Mouse (Mus musculus): Measurements from ENCODE around the gene Rnf167. TPM values are rescaled to one million over a fixed set of nuclear protein-coding genes. Genes with fewer than 3 reads are reported as not detected.

Gene Rnf167
- polyA plus RNA-seq, 1 experiment from 2014 or later, result 101 TPM

DNA sequence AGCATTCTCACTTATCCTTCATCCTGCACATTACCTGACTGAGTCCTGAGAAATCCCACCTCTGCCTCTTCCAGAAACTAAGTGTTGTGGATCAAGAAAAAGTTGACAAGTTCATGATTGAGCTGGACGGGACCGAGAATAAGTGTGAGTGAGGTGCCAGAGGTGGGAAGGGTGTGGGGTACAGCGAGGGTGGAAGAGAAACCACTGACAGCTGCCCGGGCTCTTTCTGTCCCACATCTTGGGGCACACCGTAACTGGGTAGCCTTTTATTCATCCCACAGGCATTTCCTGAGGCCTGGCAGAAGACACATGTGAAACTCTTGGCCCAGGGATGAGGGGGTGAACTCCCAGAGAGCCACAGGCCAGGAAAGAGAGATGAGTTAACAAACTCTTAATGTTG, 11.5 kb downstream of the Rnf167 start:
- WGBS, result 91% methylated on average over 5 of the region's 5 CpGs
- no peak overlapping the region for H3K9ac ChIP-seq

DNA sequence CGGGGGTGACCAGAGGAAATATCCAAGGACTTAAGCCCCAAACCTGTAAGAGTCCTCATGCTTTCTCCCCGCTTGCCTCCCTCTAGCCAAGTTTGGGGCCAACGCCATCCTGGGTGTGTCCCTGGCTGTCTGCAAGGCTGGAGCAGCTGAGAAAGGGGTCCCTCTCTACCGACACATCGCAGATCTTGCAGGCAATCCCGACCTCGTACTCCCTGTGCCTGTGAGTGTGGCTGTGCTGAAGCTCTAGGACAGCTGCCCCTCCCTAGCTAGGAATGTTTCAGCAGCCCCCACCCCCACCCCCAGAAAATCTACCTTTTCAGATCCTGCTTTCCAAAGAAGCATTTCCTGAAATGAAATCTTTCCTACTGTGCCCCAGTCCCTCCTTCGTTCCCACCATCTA, 11.9 kb downstream of the Rnf167 start:
- Histone ChIP-seq H3K27ac (no peak overlapping the region), H3K4me2 (replicated peaks) (no peak overlapping the region), H3K9me3 (no peaks in the 10 kb centered on the region), H3K9ac (no peak overlapping the region), H3K36me3 (peaks cover 28% of the 10 kb centered on the region), H3K4me3 (no peak overlapping the region), H3K4me1 (peaks cover 19% of the 10 kb centered on the region), H3K27me3 (replicated peaks) (no peaks in the 10 kb centered on the region)
- ATAC-seq (ENCODE audit: low FRiP score, low read depth), result no peak
- WGBS, result 82% methylated on average over 8 of the region's 8 CpGs

More for the DNA sequence above, 11.5 kb downstream of the Rnf167 start:
- Histone ChIP-seq H3K36me3 (peaks cover 24% of the 10 kb centered on the region), H3K27ac (no peak overlapping the region), H3K4me3 (no peak overlapping the region), H3K27me3 (replicated peaks) (no peaks in the 10 kb centered on the region), H3K9me3 (no peaks in the 10 kb centered on the region), H3K4me2 (replicated peaks) (no peak overlapping the region), H3K4me1 (peaks cover 19% of the 10 kb centered on the region)
- ATAC-seq (ENCODE audit: low FRiP score, low read depth), result no peak

DNA sequence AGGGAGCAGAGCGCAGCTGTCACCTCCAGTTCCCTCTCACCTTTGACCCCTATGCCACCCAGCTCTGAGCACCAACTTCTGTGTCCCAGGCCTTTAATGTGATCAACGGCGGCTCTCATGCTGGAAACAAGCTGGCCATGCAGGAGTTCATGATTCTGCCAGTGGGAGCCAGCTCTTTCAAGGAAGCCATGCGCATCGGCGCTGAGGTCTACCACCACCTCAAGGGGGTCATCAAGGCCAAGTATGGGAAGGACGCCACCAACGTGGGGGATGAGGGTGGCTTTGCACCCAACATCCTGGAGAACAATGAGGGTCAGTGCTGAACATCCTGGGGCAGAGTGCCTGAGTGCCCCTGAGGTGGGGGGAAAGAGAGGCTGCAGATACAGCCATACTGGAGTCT, 13.5 kb downstream of the Rnf167 start:
- Histone ChIP-seq H3K36me3 (peaks cover 42% of the 10 kb centered on the region), H3K4me1 (peaks cover 15% of the 10 kb centered on the region), H3K27me3 (replicated peaks) (no peaks in the 10 kb centered on the region), H3K27ac (no peak overlapping the region), H3K9ac (no peak overlapping the region), H3K4me2 (replicated peaks) (no peak overlapping the region), H3K9me3 (no peaks in the 10 kb centered on the region), H3K4me3 (no peak overlapping the region)
- no peak for ATAC-seq (ENCODE audit: low FRiP score, low read depth)
- 91% methylated on average over 8 of the region's 8 CpGs for WGBS

DNA sequence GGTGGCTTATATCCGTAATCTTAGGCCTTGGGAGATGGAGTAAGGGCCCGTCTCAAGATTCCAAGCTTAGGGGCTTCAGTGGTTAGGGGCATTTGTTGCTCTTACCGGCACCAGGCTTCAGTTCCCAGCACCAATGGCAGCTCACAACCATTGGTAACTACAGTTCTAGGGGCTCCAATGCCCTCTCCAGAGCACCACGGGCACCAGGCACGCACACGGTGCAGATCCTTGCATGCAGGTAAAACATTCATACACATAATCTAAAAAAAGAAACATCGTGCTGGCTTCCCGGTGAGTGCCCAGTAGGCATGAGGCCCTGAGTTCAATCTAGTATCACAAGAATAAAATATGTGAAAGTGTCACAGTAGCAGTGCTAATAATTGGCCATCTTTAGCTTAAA, 16.1 kb downstream of the Rnf167 start:
- Histone ChIP-seq H3K9me3 (no peaks in the 10 kb centered on the region), H3K36me3 (peaks cover 56% of the 10 kb centered on the region), H3K4me2 (replicated peaks) (no peak overlapping the region), H3K9ac (no peak overlapping the region), H3K27ac (no peak overlapping the region), H3K27me3 (replicated peaks) (no peaks in the 10 kb centered on the region), H3K4me3 (no peak overlapping the region), H3K4me1 (peaks cover 8% of the 10 kb centered on the region)
- no peak for ATAC-seq (ENCODE audit: low FRiP score, low read depth)
- WGBS, result 92% methylated on average over 8 of the region's 8 CpGs

DNA sequence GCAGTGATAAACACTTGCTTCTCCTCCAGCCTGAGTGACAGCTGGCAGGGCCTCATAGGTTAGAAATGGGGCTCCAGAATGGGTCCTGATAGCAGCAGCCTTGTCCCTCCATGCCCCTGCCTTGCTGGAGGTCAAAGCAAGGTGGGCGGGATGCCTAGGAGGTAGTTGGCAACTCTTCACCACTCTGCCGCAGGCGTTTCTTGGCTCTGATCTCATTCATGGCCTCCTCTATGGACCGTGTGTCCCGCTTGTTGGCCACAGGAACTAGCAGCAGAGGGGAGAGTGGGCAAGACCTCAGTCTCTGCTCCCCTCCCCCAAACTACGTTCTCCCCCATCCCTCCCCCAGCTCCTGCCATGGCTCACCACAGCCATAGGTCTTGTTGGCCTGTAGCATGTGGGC, 16.9 kb downstream of the Rnf167 start:
- Histone ChIP-seq H3K9ac (no peak overlapping the region), H3K4me1 (peaks cover 8% of the 10 kb centered on the region), H3K9me3 (no peaks in the 10 kb centered on the region), H3K27ac (no peak overlapping the region), H3K27me3 (replicated peaks) (no peaks in the 10 kb centered on the region), H3K4me2 (replicated peaks) (no peak overlapping the region), H3K36me3 (peaks cover 56% of the 10 kb centered on the region), H3K4me3 (no peak overlapping the region)
- 95% methylated on average over 6 of the region's 6 CpGs for WGBS
- no peak for ATAC-seq (ENCODE audit: low FRiP score, low read depth)

DNA sequence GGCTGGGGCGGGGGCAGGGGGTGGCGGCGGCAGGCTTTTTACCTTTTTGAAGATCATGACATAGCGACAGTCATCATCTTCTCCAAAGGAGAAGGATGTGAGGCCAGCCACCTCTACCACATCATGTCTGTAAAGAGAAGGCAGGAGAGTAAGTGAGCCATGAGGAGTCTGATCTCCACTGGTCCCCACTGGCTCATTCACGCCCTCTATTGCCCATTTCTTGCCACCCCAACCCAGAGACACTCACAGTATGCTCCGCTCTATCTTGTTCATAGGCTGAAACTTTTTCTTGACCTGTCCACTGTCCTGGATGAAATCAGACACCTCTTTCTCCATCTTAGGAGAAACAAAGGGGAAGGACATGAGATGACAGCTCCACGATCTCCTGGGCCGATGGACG, 17.7 kb downstream of the Rnf167 start:
- 94% methylated on average over 9 of the region's 9 CpGs for WGBS
- Histone ChIP-seq H3K27ac (no peak overlapping the region), H3K9me3 (no peaks in the 10 kb centered on the region), H3K27me3 (replicated peaks) (no peaks in the 10 kb centered on the region), H3K36me3 (peaks cover 56% of the 10 kb centered on the region), H3K4me3 (no peak overlapping the region), H3K4me2 (replicated peaks) (no peak overlapping the region), H3K9ac (no peak overlapping the region), H3K4me1 (peaks cover 9% of the 10 kb centered on the region)
- no peak for ATAC-seq (ENCODE audit: low FRiP score, low read depth)

DNA sequence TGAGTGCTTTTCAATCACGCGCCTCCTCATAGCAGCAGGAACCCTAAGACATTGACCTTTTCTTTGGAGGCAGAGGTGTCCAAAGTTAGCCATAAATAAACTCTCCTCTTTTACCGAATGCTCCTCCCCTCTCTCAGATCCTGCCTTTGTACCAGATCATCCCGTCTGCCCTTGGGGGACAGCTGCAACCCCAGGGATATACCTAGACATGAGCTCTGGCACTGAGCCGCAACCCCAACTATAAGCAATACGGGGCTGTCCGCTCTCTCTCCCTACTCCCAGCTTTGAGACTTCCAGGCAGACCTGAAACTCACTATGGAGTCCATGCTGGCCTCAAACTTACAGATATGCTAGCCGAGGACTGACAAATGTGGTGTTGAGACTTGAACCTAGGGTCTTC, 19.7 kb downstream of the Rnf167 start:
- Histone ChIP-seq H3K4me2 (replicated peaks) (no peak overlapping the region), H3K27ac (no peak overlapping the region), H3K9me3 (no peaks in the 10 kb centered on the region), H3K36me3 (peaks cover 53% of the 10 kb centered on the region), H3K4me1 (peaks cover 25% of the 10 kb centered on the region), H3K27me3 (replicated peaks) (no peaks in the 10 kb centered on the region), H3K9ac (no peak overlapping the region), H3K4me3 (no peak overlapping the region)
- ATAC-seq (ENCODE audit: low FRiP score, low read depth), result no peak
- 93% methylated on average over 8 of the region's 8 CpGs for WGBS

DNA sequence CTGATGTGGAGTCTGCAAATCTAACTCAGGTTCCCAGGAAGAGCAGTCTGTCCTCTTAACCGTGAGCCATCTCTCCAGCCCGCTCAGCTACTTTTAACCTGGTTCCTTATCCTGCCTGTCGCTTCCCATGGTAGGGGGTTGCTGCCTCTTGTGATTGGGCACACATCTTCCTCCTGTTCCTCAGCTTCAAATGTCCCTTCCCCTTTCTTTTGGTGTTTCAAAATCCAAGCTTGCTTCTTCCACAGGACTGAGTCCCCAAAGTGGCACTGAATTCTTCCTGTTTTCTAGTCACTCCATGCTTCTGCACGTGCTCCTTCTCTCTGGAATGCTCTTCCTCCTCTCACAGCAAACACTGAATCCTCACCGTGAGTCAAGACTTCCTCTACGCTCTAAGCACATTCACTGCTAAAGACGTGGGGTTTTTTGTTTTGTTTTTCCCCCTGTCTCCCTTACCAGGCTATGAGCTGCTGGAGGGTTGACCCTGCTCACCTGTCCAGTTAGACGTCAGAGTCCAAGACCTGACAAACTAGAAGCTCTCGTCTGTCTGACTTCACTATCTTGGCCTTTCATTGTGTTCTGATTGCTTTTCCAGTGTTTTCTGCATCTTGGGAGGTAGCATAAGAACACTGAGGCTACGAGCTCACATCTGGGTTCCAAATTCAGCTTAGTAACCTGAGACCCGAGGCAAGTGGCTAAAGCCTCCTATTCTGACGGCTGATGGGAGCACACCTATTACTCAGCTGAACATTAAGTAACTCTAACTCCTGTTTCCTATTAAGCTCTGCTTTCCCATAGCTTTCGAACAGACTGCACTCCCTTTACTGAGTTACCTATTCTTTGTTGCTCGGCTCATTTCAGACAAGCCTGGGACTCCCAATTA, 20.5 kb downstream of the Rnf167 start:
- Histone ChIP-seq H3K27ac (no peak overlapping the region), H3K4me1 (peaks cover 26% of the 10 kb centered on the region), H3K9me3 (no peaks in the 10 kb centered on the region), H3K4me2 (replicated peaks) (peak overlapping the region; percentile 77), H3K4me3 (peak overlapping the region; percentile 57), H3K36me3 (peaks cover 48% of the 10 kb centered on the region), H3K9ac (peak overlapping the region; percentile 56; the same call in 1 of the 2 replicates), H3K27me3 (replicated peaks) (no peaks in the 10 kb centered on the region)
- 78% methylated on average over 14 of the region's 14 CpGs for WGBS
- ATAC-seq (ENCODE audit: low FRiP score, low read depth), result no peak

DNA sequence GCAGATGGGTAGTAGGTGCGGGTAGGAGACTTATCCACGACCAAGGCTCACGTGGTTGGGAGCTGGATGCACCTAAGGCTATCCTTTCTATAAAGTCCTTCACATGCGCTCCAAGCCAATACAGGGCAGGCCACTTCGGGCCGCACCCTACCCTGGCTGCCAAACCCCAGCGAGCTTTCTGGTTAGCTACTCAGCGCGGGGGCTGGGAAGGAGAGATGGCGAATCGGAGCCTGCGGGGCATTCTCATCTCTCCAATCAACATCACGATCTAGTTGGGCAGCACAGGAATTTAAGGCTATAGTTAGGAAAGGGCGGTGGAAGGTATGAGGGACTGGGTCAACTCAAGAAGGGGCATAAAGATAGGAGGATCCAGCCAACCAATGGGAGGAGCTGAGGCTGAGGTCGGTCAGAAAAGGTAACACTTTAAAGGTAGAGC, 21.3 kb downstream of the Rnf167 start:
- ATAC-seq (ENCODE audit: low FRiP score, low read depth), result peak; percentile 41; the same call in 1 of the 2 replicates
- Histone ChIP-seq H3K9ac (peak overlapping the region; percentile 56), H3K4me2 (replicated peaks) (peak overlapping the region; percentile 77), H3K4me3 (peak overlapping the region; percentile 57), H3K9me3 (no peaks in the 10 kb centered on the region), H3K36me3 (peaks cover 43% of the 10 kb centered on the region), H3K4me1 (peaks cover 26% of the 10 kb centered on the region), H3K27ac (peak overlapping the region; percentile 38; the same call in 1 of the 2 replicates), H3K27me3 (replicated peaks) (no peaks in the 10 kb centered on the region)
- under 1% methylated on average over 15 of the region's 15 CpGs for WGBS

DNA sequence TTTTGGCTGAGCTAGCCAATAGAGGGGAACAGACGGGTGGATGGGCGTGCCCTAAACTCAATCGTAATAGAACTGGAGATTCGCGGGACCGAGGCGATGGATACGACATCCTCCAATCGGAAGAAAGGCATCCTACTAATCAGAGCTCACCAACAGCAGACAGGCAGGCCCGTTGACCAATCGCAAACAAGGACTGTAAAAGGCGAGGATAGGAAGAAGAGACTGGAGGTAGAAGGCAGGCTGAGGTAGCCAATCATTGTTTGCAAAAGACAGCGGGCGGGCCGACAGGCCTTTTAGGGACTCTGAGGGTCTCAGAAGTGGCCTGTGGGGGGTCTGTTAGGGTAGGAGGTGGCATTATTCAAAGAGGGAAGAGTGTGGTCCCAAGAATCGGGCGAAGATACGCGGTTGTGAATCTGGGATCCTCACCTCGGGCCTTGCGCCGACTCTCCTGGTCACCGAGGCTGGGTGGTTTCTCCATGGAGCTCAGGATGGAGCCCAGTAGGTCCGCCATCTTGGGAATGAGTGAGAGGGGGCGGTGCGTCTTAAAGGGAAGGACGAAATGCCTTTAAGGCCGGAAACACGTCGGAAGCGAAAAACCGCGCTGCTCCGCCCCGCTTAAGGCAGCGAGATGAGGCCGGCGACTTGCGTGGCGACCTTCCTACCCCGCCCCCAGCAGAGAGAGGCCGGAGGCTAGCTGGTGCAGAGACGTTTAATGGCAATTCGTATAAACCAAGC, 21.9 kb downstream of the Rnf167 start, which contains the start of gene Spag7:
TSS of gene Spag7 (minus strand) at position 646 of the 735 bp plus-strand sequence.
- Histone ChIP-seq H3K27ac (peak within 1 kb of the TSS; percentile 89), H3K4me1 (peaks cover 26% of the 10 kb centered on the region), H3K9me3 (no peaks in the 10 kb centered on the region), H3K4me3 (peak within 1 kb of the TSS; percentile 57), H3K9ac (peak within 1 kb of the TSS; percentile 76), H3K36me3 (peaks cover 37% of the 10 kb centered on the region), H3K27me3 (replicated peaks) (no peaks in the 10 kb centered on the region), H3K4me2 (replicated peaks) (peak within 1 kb of the TSS; percentile 77)
- ATAC-seq (ENCODE audit: low FRiP score, low read depth), result peak; percentile 96
- under 1% methylated on average over 44 of the region's 44 CpGs for WGBS

DNA sequence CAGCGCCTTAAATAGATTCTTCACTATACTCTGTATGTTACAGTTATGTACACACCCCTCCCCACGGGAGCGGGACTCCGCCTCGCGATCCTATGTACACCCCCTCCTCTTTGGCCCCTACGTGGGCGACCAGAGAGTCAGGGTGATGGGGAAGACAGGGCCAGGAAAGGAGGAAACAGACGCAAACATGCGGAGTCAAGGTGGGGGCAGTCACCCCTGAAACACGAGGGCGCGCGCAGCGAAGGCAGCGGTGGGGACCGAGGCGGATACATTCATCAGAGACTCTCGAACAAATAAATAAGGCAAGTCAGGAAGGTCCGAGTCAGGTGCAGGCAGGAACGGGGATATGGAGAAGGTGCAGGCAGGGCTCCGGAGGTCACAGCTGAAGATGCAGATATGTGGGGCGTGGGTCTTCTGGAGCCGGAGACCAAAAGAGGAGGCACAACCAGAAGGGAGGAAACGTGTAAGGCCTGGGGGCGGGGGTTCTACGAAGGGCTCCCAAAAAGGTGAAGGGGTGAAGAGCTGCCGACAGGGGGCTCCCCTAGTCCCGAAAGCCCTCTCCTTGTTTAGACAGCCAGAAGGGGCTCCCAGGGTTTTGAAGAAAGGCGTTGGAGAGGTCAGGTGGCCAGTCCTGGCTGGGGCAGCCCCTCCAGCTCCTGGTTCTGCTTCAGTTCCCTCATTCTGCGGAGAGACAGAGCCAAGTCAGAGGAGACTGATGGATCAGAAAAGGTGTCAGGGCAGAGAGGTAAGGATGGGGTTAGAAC, 22.7 kb downstream of the Rnf167 start:
- Histone ChIP-seq H3K27me3 (replicated peaks) (no peaks in the 10 kb centered on the region), H3K9ac (peak overlapping the region; percentile 76), H3K9me3 (no peaks in the 10 kb centered on the region), H3K27ac (peak overlapping the region; percentile 89), H3K36me3 (peaks cover 32% of the 10 kb centered on the region), H3K4me2 (replicated peaks) (peak overlapping the region; percentile 77), H3K4me1 (peaks cover 26% of the 10 kb centered on the region), H3K4me3 (peak overlapping the region; percentile 57)
- under 1% methylated on average over 31 of the region's 31 CpGs for WGBS
- peak; percentile 42 for ATAC-seq (ENCODE audit: low FRiP score, low read depth)

DNA sequence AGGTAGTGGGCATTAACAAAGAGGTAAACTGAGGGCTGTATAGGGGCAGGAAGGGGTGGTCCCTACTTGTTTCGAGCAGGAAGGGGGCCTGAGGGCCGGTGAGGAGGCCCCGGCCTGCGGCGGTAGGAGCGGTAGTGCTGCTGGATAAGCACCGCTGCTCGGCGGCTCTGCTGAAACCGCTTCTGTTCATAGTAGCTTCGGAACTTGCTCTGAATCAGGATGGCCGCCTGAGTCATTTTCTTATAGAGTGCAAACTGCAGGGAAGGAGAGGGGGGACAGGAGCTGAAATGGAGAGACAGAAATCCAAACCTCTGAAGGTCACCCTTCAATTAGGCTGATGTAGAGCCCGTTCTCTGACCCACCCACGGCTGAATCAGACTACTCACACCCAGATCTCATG, 23.4 kb downstream of the Rnf167 start:
- Histone ChIP-seq H3K27me3 (replicated peaks) (no peaks in the 10 kb centered on the region), H3K4me3 (peak overlapping the region; percentile 57), H3K27ac (peak overlapping the region; percentile 89; the same call in 1 of the 2 replicates), H3K4me1 (peaks cover 26% of the 10 kb centered on the region), H3K9me3 (no peaks in the 10 kb centered on the region), H3K9ac (peak overlapping the region; percentile 76), H3K36me3 (peaks cover 32% of the 10 kb centered on the region), H3K4me2 (replicated peaks) (peak overlapping the region; percentile 77)
- ATAC-seq (ENCODE audit: low FRiP score, low read depth), result no peak
- 51% methylated on average over 14 of the region's 14 CpGs for WGBS

Measured in neural tube, embryonic 12.5 days (tissue).